Mouse (Mus musculus): ENCODE results near the gene Cdkn1a. TPM values are rescaled to one million over a fixed set of nuclear protein-coding genes. Genes with fewer than 3 reads are reported as not detected.

Cdkn1a gene
- polyA plus RNA-seq, 1 experiment: 197 TPM

GRCm38 (mm10) chr17:29135066-29135465 lies 44.3 kb downstream of the Cdkn1a start:
- H3K27ac ChIP-seq (ENCODE audit: insufficient read depth, low read depth, low read length): no peak overlapping the region
- no peaks in the 10 kb centered on the region for H3K4me1 ChIP-seq (ENCODE audit: control insufficient read depth, insufficient read depth, low read length)
- TF ChIP-seq POLR2A (IDR thresholded peaks at IDR 0.05; ENCODE audit: borderline replicate concordance, low read depth, low read length) (no peak), CTCF (IDR thresholded peaks at IDR 0.05; ENCODE audit: low read depth, low read length) (no peak)
- no peak overlapping the region for H3K4me3 ChIP-seq (ENCODE audit: insufficient read depth, low read length)

DNA sequence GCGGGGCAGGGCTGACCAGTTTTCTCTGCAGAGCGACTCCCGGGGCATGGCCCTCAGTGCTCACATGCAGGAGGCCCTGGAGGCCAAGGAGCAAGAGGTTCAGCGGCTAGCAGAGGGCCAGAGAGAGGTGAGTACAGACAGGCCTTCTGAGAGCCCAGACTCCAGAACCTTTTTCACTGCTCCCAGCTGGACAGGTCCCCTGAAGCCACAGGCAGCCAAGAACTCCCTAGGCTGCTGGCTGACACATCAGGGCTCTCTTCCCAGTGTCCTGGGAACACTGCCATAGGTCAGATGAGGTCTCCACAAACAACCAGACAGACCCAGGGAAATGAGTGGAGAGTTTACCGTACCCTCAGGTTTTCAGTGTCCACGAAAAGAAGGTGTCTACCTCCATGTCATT lies 45.5 kb downstream of the Cdkn1a start:
- Histone ChIP-seq H3K4me3 (ENCODE audit: insufficient read depth, low read length) (no peak overlapping the region), H3K27ac (ENCODE audit: insufficient read depth, low read depth, low read length) (no peak overlapping the region)
- TF ChIP-seq CTCF (IDR thresholded peaks at IDR 0.05; ENCODE audit: low read depth, low read length) (no peak), POLR2A (IDR thresholded peaks at IDR 0.05; ENCODE audit: borderline replicate concordance, low read depth, low read length) (no peak)

DNA sequence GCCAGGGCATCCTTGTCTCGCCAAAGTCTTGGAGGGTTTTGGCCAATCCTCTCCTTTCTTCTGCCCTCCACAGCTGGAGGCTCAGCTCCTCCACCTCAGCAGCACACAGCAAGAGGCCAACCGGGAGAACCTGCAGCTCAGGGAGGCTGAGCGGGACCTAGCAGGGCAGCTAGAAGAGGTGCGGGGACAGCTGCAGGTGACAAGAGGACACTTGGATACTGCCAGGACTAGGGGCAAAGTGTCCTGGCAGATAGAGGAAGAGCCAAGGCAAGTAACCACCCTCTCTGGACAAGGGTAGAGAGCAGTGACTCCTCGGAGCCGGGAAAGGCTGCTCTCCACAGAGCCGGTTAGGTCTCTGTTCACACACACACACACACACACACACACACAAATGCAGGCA lies 47.1 kb downstream of the Cdkn1a start:
- Histone ChIP-seq H3K4me3 (ENCODE audit: insufficient read depth, low read length) (no peak overlapping the region), H3K4me1 (ENCODE audit: control insufficient read depth, insufficient read depth, low read length) (no peaks in the 10 kb centered on the region), H3K27ac (ENCODE audit: insufficient read depth, low read depth, low read length) (no peak overlapping the region)
- no peak for TF ChIP-seq POLR2A (IDR thresholded peaks at IDR 0.05; ENCODE audit: borderline replicate concordance, low read depth, low read length)
- no peak for TF ChIP-seq CTCF (IDR thresholded peaks at IDR 0.05; ENCODE audit: low read depth, low read length)

More for the DNA sequence above, 45.5 kb downstream of the Cdkn1a start:
- no peaks in the 10 kb centered on the region for H3K4me1 ChIP-seq (ENCODE audit: control insufficient read depth, insufficient read depth, low read length)

DNA sequence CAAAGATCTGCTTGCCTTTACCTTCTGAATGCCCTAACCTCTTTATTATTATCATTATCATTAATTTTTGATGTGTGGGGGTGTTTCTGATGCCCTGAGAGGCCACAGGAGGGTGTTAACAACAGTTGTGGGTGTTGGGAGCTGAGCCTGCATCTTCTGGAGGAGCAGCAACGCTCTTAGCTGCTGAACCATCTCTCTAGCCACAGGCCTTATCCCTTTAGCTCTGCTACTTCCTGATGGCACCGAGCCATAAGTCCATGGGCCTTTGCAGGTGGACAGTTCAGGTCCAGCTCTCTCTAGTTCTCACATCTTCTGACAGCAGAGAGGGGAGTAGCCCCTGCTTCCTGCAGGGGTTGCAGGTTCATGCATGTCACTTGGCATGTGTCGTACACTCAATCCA lies 50.8 kb downstream of the Cdkn1a start:
- no peak overlapping the region for H3K4me3 ChIP-seq (ENCODE audit: insufficient read depth, low read length)
- no peak overlapping the region for H3K27ac ChIP-seq (ENCODE audit: insufficient read depth, low read depth, low read length)
- TF ChIP-seq CTCF (IDR thresholded peaks at IDR 0.05; ENCODE audit: low read depth, low read length) (no peak), POLR2A (IDR thresholded peaks at IDR 0.05; ENCODE audit: borderline replicate concordance, low read depth, low read length) (no peak)
- H3K4me1 ChIP-seq (ENCODE audit: control insufficient read depth, insufficient read depth, low read length): no peaks in the 10 kb centered on the region

GRCm38 (mm10) chr17:29143266-29143665 lies 52.5 kb downstream of the Cdkn1a start:
- no peaks in the 10 kb centered on the region for H3K4me1 ChIP-seq (ENCODE audit: control insufficient read depth, insufficient read depth, low read length)
- H3K4me3 ChIP-seq (ENCODE audit: insufficient read depth, low read length): no peak overlapping the region
- no peak overlapping the region for H3K27ac ChIP-seq (ENCODE audit: insufficient read depth, low read depth, low read length)
- TF ChIP-seq CTCF (IDR thresholded peaks at IDR 0.05; ENCODE audit: low read depth, low read length) (no peak), POLR2A (IDR thresholded peaks at IDR 0.05; ENCODE audit: borderline replicate concordance, low read depth, low read length) (no peak)

- Histone ChIP-seq H3K4me1 (ENCODE audit: control insufficient read depth, insufficient read depth, low read length) (no peaks in the 10 kb centered on the region), H3K4me3 (ENCODE audit: insufficient read depth, low read length) (no peak overlapping the region), H3K27ac (ENCODE audit: insufficient read depth, low read depth, low read length) (no peak overlapping the region)
- TF ChIP-seq CTCF (IDR thresholded peaks at IDR 0.05; ENCODE audit: low read depth, low read length) (no peak), POLR2A (IDR thresholded peaks at IDR 0.05; ENCODE audit: borderline replicate concordance, low read depth, low read length) (no peak)
These were observed 54.3 kb downstream of the Cdkn1a start for GRCm38 (mm10) chr17:29145101-29145500.

DNA sequence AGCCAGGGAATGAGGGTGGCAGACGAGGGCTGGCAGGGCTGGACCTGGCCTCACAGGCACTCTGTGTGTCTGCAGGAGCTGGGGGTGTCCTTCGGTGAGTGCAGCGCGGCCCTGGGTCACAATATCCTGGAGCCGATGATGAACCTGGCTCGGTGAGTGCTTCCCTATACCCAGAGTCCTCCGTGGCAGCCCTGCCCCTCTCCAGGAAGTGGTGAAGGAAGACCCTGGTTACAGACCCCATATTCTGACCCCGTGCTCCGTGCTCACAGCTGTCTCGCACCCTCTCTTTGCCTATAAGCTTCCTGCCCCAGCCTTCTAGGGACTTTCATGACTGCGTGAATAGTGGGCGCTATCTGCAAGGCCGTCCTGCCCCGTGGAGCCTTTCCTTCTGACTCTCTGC lies 56.5 kb downstream of the Cdkn1a start:
- H3K4me1 ChIP-seq (ENCODE audit: control insufficient read depth, insufficient read depth, low read length): no peaks in the 10 kb centered on the region
- TF ChIP-seq POLR2A (IDR thresholded peaks at IDR 0.05; ENCODE audit: borderline replicate concordance, low read depth, low read length): no peak
- no peak for TF ChIP-seq CTCF (IDR thresholded peaks at IDR 0.05; ENCODE audit: low read depth, low read length)

GRCm38 (mm10) chr17:29147773-29148172 lies 57.0 kb downstream of the Cdkn1a start:
- no peaks in the 10 kb centered on the region for H3K4me1 ChIP-seq (ENCODE audit: control insufficient read depth, insufficient read depth, low read length)
- TF ChIP-seq POLR2A (IDR thresholded peaks at IDR 0.05; ENCODE audit: borderline replicate concordance, low read depth, low read length) (no peak), CTCF (IDR thresholded peaks at IDR 0.05; ENCODE audit: low read depth, low read length) (no peak)
- no peak overlapping the region for H3K27ac ChIP-seq (ENCODE audit: insufficient read depth, low read depth, low read length)
- no peak overlapping the region for H3K4me3 ChIP-seq (ENCODE audit: insufficient read depth, low read length)

More for the DNA sequence above, 56.5 kb downstream of the Cdkn1a start:
- no peak overlapping the region for H3K27ac ChIP-seq (ENCODE audit: insufficient read depth, low read depth, low read length)
- H3K4me3 ChIP-seq (ENCODE audit: insufficient read depth, low read length): no peak overlapping the region

GRCm38 (mm10) chr17:29149766-29150165 lies 59.0 kb downstream of the Cdkn1a start:
- no peak for TF ChIP-seq POLR2A (IDR thresholded peaks at IDR 0.05; ENCODE audit: borderline replicate concordance, low read depth, low read length)
- no peak for TF ChIP-seq CTCF (IDR thresholded peaks at IDR 0.05; ENCODE audit: low read depth, low read length)
- no peaks in the 10 kb centered on the region for H3K4me1 ChIP-seq (ENCODE audit: control insufficient read depth, insufficient read depth, low read length)
- no peak overlapping the region for H3K27ac ChIP-seq (ENCODE audit: insufficient read depth, low read depth, low read length)
- H3K4me3 ChIP-seq (ENCODE audit: insufficient read depth, low read length): no peak overlapping the region

Other genes with a start within 250 kb of the Cdkn1a start
- 0.44 and 0.83 TPM in 2 replicates for gene Pnpla1, start 232.6 kb upstream of the Cdkn1a start, polyA plus RNA-seq (2012; ENCODE audit: insufficient read depth, insufficient read length, missing spikeins)
- gene 4930539E08Rik, start 175.7 kb upstream of the Cdkn1a start, polyA plus RNA-seq (2012; ENCODE audit: insufficient read depth, insufficient read length, missing spikeins): 0.20 TPM in 1 of 2 replicates, not detected in the other
- not detected in 2 replicates for gene Pxt1, start 147.1 kb upstream of the Cdkn1a start, polyA plus RNA-seq (2012; ENCODE audit: insufficient read depth, insufficient read length, missing spikeins)
- gene Kctd20, start 139.0 kb upstream of the Cdkn1a start, polyA plus RNA-seq (2012; ENCODE audit: insufficient read depth, insufficient read length, missing spikeins): 50.0 and 54.0 TPM in 2 replicates
- 180 and 183 TPM in 2 replicates for gene Stk38, start 83.0 kb upstream of the Cdkn1a start, polyA plus RNA-seq (2012; ENCODE audit: insufficient read depth, insufficient read length, missing spikeins)
- 151 and 170 TPM in 2 replicates for gene Srsf3, start 58.3 kb upstream of the Cdkn1a start, polyA plus RNA-seq (2012; ENCODE audit: insufficient read depth, insufficient read length, missing spikeins)
- 1.3 and 1.5 TPM in 2 replicates for gene Rab44, start 23.2 kb downstream of the Cdkn1a start, polyA plus RNA-seq (2012; ENCODE audit: insufficient read depth, insufficient read length, missing spikeins)
- 0.12 TPM in 2 replicates for gene Cpne5, start 147.2 kb downstream of the Cdkn1a start, polyA plus RNA-seq (2012; ENCODE audit: insufficient read depth, insufficient read length, missing spikeins)
- gene Ppil1, start 173.2 kb downstream of the Cdkn1a start, polyA plus RNA-seq (2012; ENCODE audit: insufficient read depth, insufficient read length, missing spikeins): 16.9 and 25.5 TPM in 2 replicates
- 82.6 and 105 TPM in 2 replicates for gene BC004004, start 177.8 kb downstream of the Cdkn1a start, polyA plus RNA-seq (2012; ENCODE audit: insufficient read depth, insufficient read length, missing spikeins)
- 0.41 TPM in 1 of 2 replicates, not detected in the other for gene Pi16, start 226.7 kb downstream of the Cdkn1a start, polyA plus RNA-seq (2012; ENCODE audit: insufficient read depth, insufficient read length, missing spikeins)